Mouse (Mus musculus): ENCODE data around the gene Rnf215. TPM values are rescaled to one million over a fixed set of nuclear protein-coding genes. Genes with fewer than 3 reads are reported as not detected.
A peak's percentile ranks its signal among the peaks of the same experiment; 100 is the strongest.
"Not testable (repeated sequence)": the region's sequence is repeated elsewhere in the genome, so short reads cannot be mapped to it uniquely, and the experiment has no call there.

The Rnf215 gene
- polyA plus RNA-seq, 1 experiment from 2014 or later, result 23.3 TPM

DNA sequence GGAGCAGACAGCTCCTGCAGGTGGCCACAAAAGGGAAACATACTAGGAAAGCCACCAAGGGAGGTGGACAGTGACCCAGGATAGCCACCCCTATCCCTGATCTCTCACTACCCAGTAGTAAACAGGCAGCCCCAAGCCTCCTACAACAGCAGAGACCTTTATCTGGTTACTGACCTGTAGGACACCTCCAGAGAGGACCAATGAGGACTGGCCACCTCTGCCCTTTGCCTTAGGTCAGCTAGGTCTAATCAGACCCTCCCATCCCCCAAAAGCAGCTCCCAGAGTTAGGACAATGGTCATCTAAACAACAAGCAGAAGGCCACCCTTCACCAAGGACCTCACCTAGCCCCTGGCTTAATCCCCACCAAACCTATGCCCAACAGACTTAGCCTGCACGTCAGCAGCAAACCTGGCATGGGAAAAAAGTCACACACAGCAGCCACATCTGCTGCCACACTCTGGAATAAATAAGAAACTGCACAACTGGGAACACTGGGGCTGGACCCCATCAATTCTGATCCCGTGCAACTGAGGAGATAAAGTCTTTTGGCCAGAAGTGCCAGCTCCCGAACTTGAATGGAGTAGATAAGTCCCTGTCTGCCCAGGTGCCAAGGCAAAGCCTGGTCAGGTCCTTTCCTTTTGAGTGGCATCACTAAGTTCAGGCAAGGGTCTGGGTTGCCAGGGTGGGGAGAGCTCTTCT, 17.5 kb upstream of the Rnf215 start:
- whole genome bisulfite sequencing, result 41% methylated on average over 3 of the region's 3 CpGs
- no peak overlapping the region for H3K27ac ChIP-seq
- peak overlapping the region; percentile 62 for H3K4me3 ChIP-seq
- no peak for DNase-seq (ENCODE audit: low spot score)
- peaks cover 47% of the 10 kb centered on the region for H3K27me3 ChIP-seq (ENCODE audit: low read depth, poor library complexity, severe bottlenecking)
- peaks cover 14% of the 10 kb centered on the region for H3K4me1 ChIP-seq
- no peaks in the 10 kb centered on the region for H3K36me3 ChIP-seq
- no peaks in the 10 kb centered on the region for H3K9me3 ChIP-seq (replicated peaks)

DNA sequence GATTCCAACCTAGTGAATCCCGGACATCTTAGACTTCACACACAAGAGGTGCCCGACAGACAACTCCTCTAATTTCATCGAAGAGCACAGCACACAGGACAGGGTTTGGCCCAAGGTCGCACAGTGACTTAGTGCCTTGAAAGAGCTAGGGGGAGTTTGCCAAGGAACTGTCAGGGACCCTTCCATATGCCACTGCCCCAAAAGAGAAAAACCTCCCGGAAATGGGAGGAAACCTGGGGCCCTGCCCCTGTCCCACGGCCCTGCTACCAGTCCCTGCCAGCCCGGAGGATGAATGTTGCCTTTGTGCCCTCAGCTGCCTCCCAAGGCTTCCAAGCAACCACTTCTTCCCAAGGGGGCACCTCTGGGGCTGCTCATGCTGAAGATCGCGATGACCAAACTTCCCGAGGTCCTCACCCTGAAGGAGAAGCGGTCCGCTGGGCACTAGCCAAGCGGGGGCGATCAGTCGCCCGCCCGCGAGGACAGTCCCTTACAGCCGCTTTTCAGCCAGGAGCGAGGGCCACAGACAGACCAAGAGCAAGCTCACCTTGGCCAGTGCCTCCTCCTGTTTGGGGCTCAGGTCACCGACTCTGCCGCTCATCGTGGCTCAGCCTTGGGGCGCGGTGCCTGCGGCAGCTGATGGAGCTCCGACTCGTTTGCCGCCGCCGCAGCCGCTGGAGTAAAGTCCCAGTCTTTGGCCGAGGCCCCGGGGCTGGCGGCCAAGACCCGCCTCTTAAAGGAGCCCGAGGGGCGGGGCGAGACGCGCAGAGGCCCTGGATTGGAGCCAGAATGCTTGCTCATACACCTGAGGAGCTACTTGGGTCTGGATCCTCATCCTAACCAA, 16.7 kb upstream of the Rnf215 start:
- peak; percentile 79 for DNase-seq (ENCODE audit: low spot score)
- 3% methylated on average over 41 of the region's 41 CpGs for WGBS
- peak overlapping the region; percentile 62 for H3K4me3 ChIP-seq
- H3K27ac ChIP-seq, result peak overlapping the region; percentile 66
- H3K9me3 ChIP-seq (replicated peaks), result no peaks in the 10 kb centered on the region
- H3K4me1 ChIP-seq, result peaks cover 14% of the 10 kb centered on the region
- H3K36me3 ChIP-seq, result no peaks in the 10 kb centered on the region
- peaks cover 47% of the 10 kb centered on the region for H3K27me3 ChIP-seq (ENCODE audit: low read depth, poor library complexity, severe bottlenecking)

DNA sequence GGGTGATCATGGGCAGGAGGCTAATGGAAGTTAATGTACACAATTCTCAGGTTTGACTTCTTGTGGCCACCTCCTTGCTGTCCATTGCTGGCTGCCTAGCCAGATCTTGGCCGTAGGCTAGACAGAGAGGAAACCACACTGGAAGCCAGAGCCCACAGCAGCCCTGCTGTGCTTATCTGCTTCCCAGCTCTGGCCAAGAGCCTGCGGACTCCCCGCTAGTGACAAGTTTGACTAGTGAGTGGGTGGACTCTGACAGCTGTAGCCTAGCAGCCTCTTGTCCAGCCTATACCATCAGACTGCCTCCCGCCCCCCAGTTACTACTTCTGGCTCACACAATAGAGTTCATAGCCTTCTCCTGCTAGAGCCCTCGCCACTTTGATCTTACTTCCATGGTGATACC, 15.4 kb upstream of the Rnf215 start:
- WGBS, result 83% methylated on average over 5 of the region's 5 CpGs

DNA sequence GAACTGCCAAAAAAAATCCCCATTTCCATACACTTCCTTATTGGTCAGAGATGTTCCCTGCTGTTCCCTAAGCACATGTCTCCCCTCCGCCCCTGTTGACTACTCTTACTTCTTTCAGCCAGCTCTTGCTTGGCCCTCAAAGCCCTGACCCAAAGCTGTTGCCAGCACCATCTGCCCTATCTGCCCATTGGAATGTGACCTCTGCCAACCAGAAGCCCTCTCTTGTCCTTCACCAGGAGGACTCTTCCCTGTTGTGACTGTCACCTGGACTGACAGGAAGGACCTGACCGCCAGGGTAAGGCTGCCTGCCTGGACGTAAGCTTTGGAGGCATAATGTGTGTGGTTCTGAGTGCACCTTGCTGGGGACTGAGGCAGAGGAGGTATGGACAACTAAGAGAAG, 13.3 kb upstream of the Rnf215 start:
- 86% methylated on average over 3 of the region's 3 CpGs for WGBS

More for the DNA sequence above, 15.4 kb upstream of the Rnf215 start:
- H3K27ac ChIP-seq, result no peak overlapping the region
- DNase-seq (ENCODE audit: low spot score), result no peak
- H3K4me3 ChIP-seq, result no peak overlapping the region
- H3K4me1 ChIP-seq, result peaks cover 14% of the 10 kb centered on the region
- no peaks in the 10 kb centered on the region for H3K9me3 ChIP-seq (replicated peaks)
- peaks cover 47% of the 10 kb centered on the region for H3K27me3 ChIP-seq (ENCODE audit: low read depth, poor library complexity, severe bottlenecking)
- no peaks in the 10 kb centered on the region for H3K36me3 ChIP-seq

DNA sequence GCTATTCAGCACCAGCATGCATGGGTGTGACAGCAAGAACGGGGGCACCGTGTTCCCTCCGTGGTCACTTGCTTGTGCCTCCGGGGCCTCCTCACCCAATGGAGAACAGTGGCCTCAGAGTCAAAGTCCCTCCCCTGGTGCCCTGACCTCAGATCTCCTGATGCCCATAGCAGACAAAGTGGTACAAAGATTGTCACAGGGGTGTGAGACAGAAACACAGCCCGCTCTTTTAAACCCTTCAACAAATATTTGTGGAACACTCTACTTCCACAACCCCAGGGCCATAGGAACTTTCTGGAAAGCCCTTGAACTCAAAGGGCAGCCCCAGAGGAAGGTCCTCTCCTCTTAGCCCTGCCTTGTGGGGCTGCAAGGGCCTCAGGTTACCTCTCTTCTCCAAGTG, 12.8 kb upstream of the Rnf215 start:
- Histone ChIP-seq H3K4me1 (peaks cover 14% of the 10 kb centered on the region), H3K27me3 (ENCODE audit: low read depth, poor library complexity, severe bottlenecking) (peaks cover 37% of the 10 kb centered on the region), H3K9me3 (replicated peaks) (no peaks in the 10 kb centered on the region), H3K4me3 (no peak overlapping the region), H3K27ac (no peak overlapping the region), H3K36me3 (no peaks in the 10 kb centered on the region)
- WGBS, result 84% methylated on average over 5 of the region's 5 CpGs
- DNase-seq (ENCODE audit: low spot score), result no peak

More for the DNA sequence above, 13.3 kb upstream of the Rnf215 start:
- Histone ChIP-seq H3K9me3 (replicated peaks) (no peaks in the 10 kb centered on the region), H3K27ac (no peak overlapping the region), H3K27me3 (ENCODE audit: low read depth, poor library complexity, severe bottlenecking) (peaks cover 42% of the 10 kb centered on the region), H3K4me3 (no peak overlapping the region), H3K4me1 (peaks cover 14% of the 10 kb centered on the region), H3K36me3 (no peaks in the 10 kb centered on the region)
- DNase-seq (ENCODE audit: low spot score), result no peak

DNA sequence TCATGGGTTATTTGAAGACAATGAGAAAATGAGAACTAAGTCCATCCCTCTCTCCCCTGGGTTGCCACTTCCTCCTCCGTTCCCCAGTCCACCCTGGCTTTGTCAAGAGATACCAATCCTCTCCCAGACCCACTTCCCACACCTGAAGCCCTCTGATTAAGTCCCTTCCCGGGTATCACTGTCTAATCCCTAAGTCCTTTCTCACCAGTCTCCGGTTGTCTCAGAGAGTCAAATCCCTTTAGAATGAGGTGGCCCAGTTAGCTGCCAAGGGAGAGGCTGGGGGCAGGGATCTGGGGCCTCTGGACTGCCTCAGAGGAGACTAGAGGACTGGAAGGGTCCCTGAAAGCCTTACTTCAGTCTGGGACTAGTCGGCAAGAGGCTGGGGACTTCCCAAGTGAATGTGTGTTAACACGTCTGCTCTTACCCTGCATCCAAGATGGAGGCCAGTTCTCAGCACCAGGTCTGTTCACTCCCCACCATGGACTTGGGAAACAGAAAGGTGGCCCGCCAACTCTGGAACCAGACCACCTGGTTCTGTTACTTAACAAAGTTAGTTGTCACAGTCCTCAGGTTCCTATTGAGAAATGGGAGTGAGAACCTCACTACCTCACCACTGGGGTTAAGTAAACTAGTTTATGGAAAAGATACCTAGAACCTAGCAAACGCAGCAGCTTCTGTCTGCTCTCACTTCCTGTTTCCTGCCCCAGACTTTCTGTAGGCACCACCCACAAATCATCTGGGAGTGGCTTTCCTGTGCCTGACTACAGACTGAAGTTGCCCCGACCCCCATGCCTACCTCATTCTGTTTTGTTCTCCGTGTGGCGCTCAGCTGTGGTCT, 12.0 kb upstream of the Rnf215 start, which contains the start of gene Sec14l2:
Sec14l2 (minus strand) TSS at position 674 of the 838 bp plus-strand sequence.
- peaks cover 10% of the 10 kb centered on the region for H3K4me1 ChIP-seq
- WGBS, result 78% methylated on average over 10 of the region's 10 CpGs

DNA sequence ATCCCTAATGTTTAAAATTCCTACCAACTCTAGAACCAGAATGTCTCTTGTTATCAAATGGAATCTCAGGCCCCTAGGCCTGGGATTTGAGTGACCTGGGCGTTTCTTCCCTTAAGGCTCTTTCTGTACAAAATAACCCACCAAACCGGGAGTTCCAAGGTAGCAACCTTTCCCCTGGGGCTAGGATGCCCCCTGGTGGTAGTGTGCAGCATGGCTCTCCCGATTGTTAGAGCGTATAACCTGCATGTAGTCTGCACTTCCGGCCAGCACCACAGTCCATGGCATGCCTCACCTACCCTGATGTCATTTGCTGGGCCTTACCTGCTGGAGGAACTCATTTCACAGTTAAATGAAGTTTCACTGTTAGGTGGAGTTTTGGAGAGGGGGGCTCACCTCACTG, 11.1 kb upstream of the Rnf215 start:
- no peaks in the 10 kb centered on the region for H3K36me3 ChIP-seq
- 56% methylated on average over 5 of the region's 5 CpGs for WGBS
- 0 out of 2 replicates have a peak, but pooled peaks cover 1% of the 10 kb centered on the region for H3K4me1 ChIP-seq
- peak; percentile 45 for DNase-seq (ENCODE audit: low spot score)
- H3K9me3 ChIP-seq (replicated peaks), result no peaks in the 10 kb centered on the region
- H3K27ac ChIP-seq, result no peak overlapping the region
- H3K4me3 ChIP-seq, result no peak overlapping the region
- peaks cover 20% of the 10 kb centered on the region for H3K27me3 ChIP-seq (ENCODE audit: low read depth, poor library complexity, severe bottlenecking)

More for the DNA sequence above, 12.0 kb upstream of the Rnf215 start, which contains the start of gene Sec14l2:
- H3K4me3 ChIP-seq, result no peak within 1 kb of the TSS
- no peaks in the 10 kb centered on the region for H3K36me3 ChIP-seq
- no peak within 1 kb of the TSS for H3K27ac ChIP-seq
- H3K9me3 ChIP-seq (replicated peaks), result no peaks in the 10 kb centered on the region
- no peak for DNase-seq (ENCODE audit: low spot score)
- peaks cover 29% of the 10 kb centered on the region for H3K27me3 ChIP-seq (ENCODE audit: low read depth, poor library complexity, severe bottlenecking)

DNA sequence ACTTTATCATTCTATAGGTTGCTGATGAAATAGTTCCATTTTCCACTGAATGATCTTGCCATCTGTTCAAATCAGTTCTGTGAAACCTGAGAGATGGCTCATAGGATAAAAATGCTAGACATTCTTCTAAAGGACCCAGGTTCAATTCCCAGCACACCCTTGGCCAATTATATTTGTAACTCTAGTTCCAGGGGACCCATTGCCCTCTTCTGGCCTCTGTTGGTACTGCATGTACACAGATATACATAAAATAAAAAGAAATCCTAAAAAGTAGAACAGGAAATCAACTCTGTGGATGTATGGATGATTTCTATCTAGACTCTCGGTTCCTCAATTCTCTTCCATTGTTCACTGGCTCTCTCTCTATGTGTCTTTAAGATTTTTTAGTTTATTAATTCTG, 7.9 kb upstream of the Rnf215 start:
- no peaks in the 10 kb centered on the region for H3K36me3 ChIP-seq
- WGBS, result 82% methylated on average over 1 of the region's 1 CpGs

DNA sequence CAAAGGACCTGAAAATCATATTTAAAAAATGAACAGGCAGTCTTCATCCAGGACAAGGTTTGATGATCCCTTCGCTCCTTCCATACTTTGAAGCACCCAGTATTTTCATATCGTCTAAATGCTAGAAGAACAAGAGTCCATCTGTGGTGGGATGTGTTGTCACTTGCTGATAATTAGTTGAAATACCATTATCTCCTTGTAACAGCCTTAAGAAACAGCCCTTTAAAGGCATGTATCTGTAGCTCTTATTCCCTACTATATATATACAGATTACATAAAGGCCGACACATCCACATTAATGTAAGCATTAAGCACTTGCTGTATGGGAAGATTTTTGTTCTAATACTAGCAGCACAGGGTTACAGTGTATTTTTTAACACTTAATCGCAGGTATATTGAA, 6.5 kb upstream of the Rnf215 start:
- not testable (repeated sequence) for H3K4me1 ChIP-seq; DNase-seq (ENCODE audit: low spot score); H3K9me3 ChIP-seq (replicated peaks); H3K27me3 ChIP-seq (ENCODE audit: low read depth, poor library complexity, severe bottlenecking); H3K36me3 ChIP-seq; H3K4me3 ChIP-seq; H3K27ac ChIP-seq
- WGBS, result 94% methylated on average over 4 of the region's 4 CpGs

More for the DNA sequence above, 7.9 kb upstream of the Rnf215 start:
- no peak for DNase-seq (ENCODE audit: low spot score)
- no peak overlapping the region for H3K4me3 ChIP-seq
- no peaks in the 10 kb centered on the region for H3K9me3 ChIP-seq (replicated peaks)
- no peak overlapping the region for H3K27ac ChIP-seq
- H3K27me3 ChIP-seq (ENCODE audit: low read depth, poor library complexity, severe bottlenecking), result no peaks in the 10 kb centered on the region
- H3K4me1 ChIP-seq, result no peaks in the 10 kb centered on the region

DNA sequence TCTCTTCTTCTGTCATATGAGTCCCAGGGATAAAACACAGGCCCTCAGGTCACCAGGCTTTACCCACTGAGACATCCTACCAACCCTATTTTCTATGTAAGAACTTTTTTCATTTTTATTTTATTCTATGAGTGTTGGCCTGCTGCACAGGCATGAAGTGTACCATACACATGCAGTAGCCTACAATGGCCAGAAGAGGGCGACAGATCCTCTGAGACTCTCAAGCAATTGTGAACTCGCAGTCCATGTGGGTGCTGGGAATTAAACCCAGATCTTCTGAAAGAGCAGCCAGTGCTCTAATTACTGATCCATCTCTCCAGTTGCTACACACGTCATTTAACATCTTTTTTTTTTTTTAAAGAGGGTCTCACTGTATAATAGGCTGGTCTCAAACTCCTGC, 1.6 kb upstream of the Rnf215 start:
- Histone ChIP-seq H3K27me3 (ENCODE audit: low read depth, poor library complexity, severe bottlenecking) (no peaks in the 10 kb centered on the region), H3K4me1 (peaks cover 18% of the 10 kb centered on the region), H3K9me3 (replicated peaks) (no peaks in the 10 kb centered on the region), H3K4me3 (no peak overlapping the region), H3K36me3 (peaks cover 20% of the 10 kb centered on the region), H3K27ac (no peak overlapping the region)
- no peak for DNase-seq (ENCODE audit: low spot score)
- WGBS, result 46% methylated on average over 3 of the region's 3 CpGs

DNA sequence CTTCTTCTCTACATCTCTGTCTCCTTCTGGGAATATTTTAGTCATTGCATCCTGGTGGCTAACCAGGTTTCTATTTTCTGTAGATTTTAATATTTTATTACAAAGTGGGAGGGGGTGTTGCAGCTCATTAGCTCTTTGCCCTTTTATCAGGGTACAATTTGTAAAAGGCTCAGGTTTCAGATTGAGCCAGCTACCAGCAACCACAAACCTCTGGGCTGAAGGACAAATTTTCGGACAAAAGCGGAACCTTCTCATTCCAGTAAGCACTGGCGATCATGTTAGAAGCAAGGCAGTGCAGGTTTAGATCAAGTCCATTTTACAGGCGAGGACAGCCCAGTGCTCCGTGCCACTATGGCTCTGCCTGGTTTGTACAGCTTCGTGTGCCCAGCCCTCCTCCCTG, 602 bp upstream of the Rnf215 start:
- H3K9me3 ChIP-seq (replicated peaks), result no peaks in the 10 kb centered on the region
- no peak for DNase-seq (ENCODE audit: low spot score)
- peaks cover 18% of the 10 kb centered on the region for H3K4me1 ChIP-seq
- peak overlapping the region; percentile 77 for H3K4me3 ChIP-seq
- peaks cover 30% of the 10 kb centered on the region for H3K36me3 ChIP-seq
- WGBS, result 63% methylated on average over 6 of the region's 6 CpGs
- H3K27me3 ChIP-seq (ENCODE audit: low read depth, poor library complexity, severe bottlenecking), result no peaks in the 10 kb centered on the region
- H3K27ac ChIP-seq, result peak overlapping the region; percentile 93; the same call in 1 of the 2 replicates

DNA sequence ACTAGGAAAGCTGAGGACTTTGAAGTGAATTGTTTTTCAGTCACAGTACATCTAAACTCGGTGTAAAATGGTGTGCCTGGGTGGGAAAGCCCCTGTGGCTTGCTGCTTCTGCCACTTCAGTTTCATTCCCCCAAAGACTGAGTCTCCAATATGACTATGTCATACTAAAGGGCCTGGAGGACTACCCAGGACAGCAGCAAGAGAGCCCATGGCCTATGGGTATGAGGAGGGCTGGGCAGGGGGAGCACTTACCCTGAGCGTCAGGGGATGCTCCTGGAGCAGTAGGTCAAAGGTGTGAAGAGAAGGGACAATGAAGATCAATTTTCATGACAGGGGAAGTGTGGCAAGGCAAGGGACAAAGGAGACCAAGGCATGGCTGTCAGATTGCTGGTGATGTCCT, 4.0 kb downstream of the Rnf215 start:
- no peak overlapping the region for H3K4me3 ChIP-seq
- H3K27ac ChIP-seq, result no peak overlapping the region
- H3K9me3 ChIP-seq (replicated peaks), result no peaks in the 10 kb centered on the region
- WGBS, result 61% methylated on average over 2 of the region's 2 CpGs
- H3K27me3 ChIP-seq (ENCODE audit: low read depth, poor library complexity, severe bottlenecking), result no peaks in the 10 kb centered on the region
- DNase-seq (ENCODE audit: low spot score), result no peak
- peaks cover 75% of the 10 kb centered on the region for H3K36me3 ChIP-seq
- peaks cover 18% of the 10 kb centered on the region for H3K4me1 ChIP-seq

All from limb, embryonic 10.5 days (tissue).